Mouse (Mus musculus) cortical plate, adult 2 months (tissue): ENCODE data around the gene Hoxa6.

Source experiments
- CTCF ChIP-seq: fragments of 200-500 bp; IDR thresholded peaks from 2 replicates; pipeline ENCODE4 v1.5.1; 2011; ENCODE audit warnings: mild to moderate bottlenecking, control low read depth, low read length; ENCODE audit not compliant: insufficient read depth; ENCODE audit errors: extremely low read depth
- POLR2A ChIP-seq: fragments of 200-500 bp; IDR thresholded peaks from 2 replicates; pipeline ENCODE4 v1.6.1; 2011; ENCODE audit warnings: mild to moderate bottlenecking, low read length, control low read depth; ENCODE audit not compliant: insufficient read depth; ENCODE audit errors: extremely low read depth

- TF ChIP-seq POLR2A (no peak), CTCF (no peak)
These were observed 3.4 kb upstream of the Hoxa6 start for GRCm38 (mm10) chr6:52211961-52212360.
